Mouse (Mus musculus) cerebellum, adult 2 months (tissue): ENCODE data around the gene Gm45062. TPM values are rescaled to one million over a fixed set of nuclear protein-coding genes. Genes with fewer than 3 reads are reported as not detected.

ENCODE experiments used
- DNase-seq, 2 experiments: peaks; one replicate each; pipeline ENCODE4 v3.0.0; 2021
- H3K27ac ChIP-seq: fragments of 200-500 bp; 2 replicates; pipeline ENCODE4 v1.5.1; 2012; ENCODE audit warnings: low read length, control low read depth, inconsistent platforms; ENCODE audit not compliant: insufficient read depth
- H3K27me3 ChIP-seq: fragments of 200-500 bp; 2 replicates; pipeline ENCODE4 v1.6.1; 2012; ENCODE audit warnings: inconsistent platforms, mild to moderate bottlenecking, low read length, moderate library complexity; ENCODE audit not compliant: control insufficient read depth, insufficient read depth
- H3K4me1 ChIP-seq: fragments of 200-500 bp; 2 replicates; pipeline ENCODE4 v1.6.1; 2011; ENCODE audit warnings: low read length; ENCODE audit not compliant: control insufficient read depth, insufficient read depth
- H3K4me3 ChIP-seq: fragments of 200-500 bp; replicated peaks from 2 replicates; pipeline ENCODE3; 2011; ENCODE audit warnings: mild to moderate bottlenecking, low read depth, low read length, control low read depth; ENCODE audit not compliant: insufficient read depth
- CTCF ChIP-seq: fragments of 200-500 bp; IDR thresholded peaks from 2 replicates; pipeline ENCODE4 v1.5.1; 2011; ENCODE audit warnings: low read depth, mild to moderate bottlenecking, control low read depth, low read length, moderate library complexity, borderline replicate concordance; ENCODE audit not compliant: insufficient read depth
- POLR2A ChIP-seq: fragments of 200-500 bp; IDR thresholded peaks from 2 replicates; pipeline ENCODE4 v1.6.1; 2011; ENCODE audit warnings: low read length, control low read depth, borderline replicate concordance; ENCODE audit not compliant: insufficient read depth
- WGBS: fragments of 180-500 bp; shearing (Covaris S2); methylation state at CpG from one replicate; pipeline ENCODE4 v1.1.7; 2018; 5-methylcytosine and 5-hydroxymethylcytosine counted together
- polyA plus RNA-seq: library from polyadenylated mRNA; depleted of rRNA; stranded (reverse); fragments of >200 nt; gene quantifications from 2 replicates; pipeline ENCODE4 v1.2.3, GENCODE M21; 2012

Gm45062 gene
- polyA plus RNA-seq, 1 experiment: 20.5 TPM

GRCm38 (mm10) chr6:8416802-8417569 is 157.7 kb downstream of the Gm45062 start:
- no peaks in the 10 kb centered on the region for H3K27me3 ChIP-seq
- WGBS: 87% methylated on average over 8 of the region's 8 CpGs
- no peak overlapping the region for H3K27ac ChIP-seq
- no peak overlapping the region for H3K4me3 ChIP-seq
- H3K4me1 ChIP-seq: peaks cover 3% of the 10 kb centered on the region
- no peak for TF ChIP-seq CTCF
- TF ChIP-seq POLR2A: no peak
- DNase-seq: no peak

GRCm38 (mm10) chr6:8419485-8420186 is 160.4 kb downstream of the Gm45062 start:
- H3K27ac ChIP-seq: no peak overlapping the region
- H3K27me3 ChIP-seq: no peaks in the 10 kb centered on the region
- peaks cover 5% of the 10 kb centered on the region for H3K4me1 ChIP-seq
- DNase-seq: no peak
- no peak overlapping the region for H3K4me3 ChIP-seq
- WGBS: 72% methylated on average over 4 of the region's 4 CpGs
- no peak for TF ChIP-seq POLR2A
- TF ChIP-seq CTCF: no peak

- WGBS: 94% methylated on average over 1 of the region's 1 CpGs
- Histone ChIP-seq H3K4me3 (no peak overlapping the region), H3K4me1 (peaks cover 5% of the 10 kb centered on the region), H3K27ac (no peak overlapping the region), H3K27me3 (no peaks in the 10 kb centered on the region)
- DNase-seq: no peak
- TF ChIP-seq POLR2A (no peak), CTCF (no peak)
These were observed 160.9 kb downstream of the Gm45062 start for GRCm38 (mm10) chr6:8420187-8420503.

- peaks cover 7% of the 10 kb centered on the region for H3K4me1 ChIP-seq
- no peak for DNase-seq
- TF ChIP-seq POLR2A (no peak), CTCF (no peak)
- no peak overlapping the region for H3K27ac ChIP-seq
- 82% methylated on average over 5 of the region's 5 CpGs for WGBS
- H3K27me3 ChIP-seq: no peaks in the 10 kb centered on the region
- H3K4me3 ChIP-seq: no peak overlapping the region
These were observed 162.2 kb downstream of the Gm45062 start for GRCm38 (mm10) chr6:8421421-8421820.

GRCm38 (mm10) chr6:8421959-8422581 is 162.8 kb downstream of the Gm45062 start:
- Histone ChIP-seq H3K4me3 (peak overlapping the region; percentile 42), H3K4me1 (peaks cover 8% of the 10 kb centered on the region), H3K27me3 (no peaks in the 10 kb centered on the region), H3K27ac (no peak overlapping the region)
- TF ChIP-seq POLR2A: no peak
- TF ChIP-seq CTCF: no peak
- WGBS: 21% methylated on average over 10 of the region's 10 CpGs
- DNase-seq: peak; percentile 35 to 44

- H3K4me1 ChIP-seq: peaks cover 8% of the 10 kb centered on the region
- H3K27me3 ChIP-seq: no peaks in the 10 kb centered on the region
- H3K4me3 ChIP-seq: no peak overlapping the region
- WGBS: 93% methylated on average over 2 of the region's 2 CpGs
- no peak for DNase-seq
- H3K27ac ChIP-seq: no peak overlapping the region
- no peak for TF ChIP-seq CTCF
- no peak for TF ChIP-seq POLR2A
These were observed 163.9 kb downstream of the Gm45062 start for GRCm38 (mm10) chr6:8423142-8423541.

GRCm38 (mm10) chr6:8427692-8428091 is 168.4 kb downstream of the Gm45062 start:
- Histone ChIP-seq H3K27ac (no peak overlapping the region), H3K4me1 (peaks cover 5% of the 10 kb centered on the region; the same call in 1 of the 2 replicates), H3K27me3 (no peaks in the 10 kb centered on the region), H3K4me3 (no peak overlapping the region)
- DNase-seq: no peak
- TF ChIP-seq POLR2A (no peak), CTCF (no peak)
- 89% methylated on average over 5 of the region's 5 CpGs for WGBS
